Mouse (Mus musculus) effector memory CD4-positive, alpha-beta T cell, adult 5 months (primary cell): Measurements from ENCODE around the gene Hrh2. TPM values are rescaled to one million over a fixed set of nuclear protein-coding genes. Genes with fewer than 3 reads are reported as not detected.

Experiments
- polyA plus RNA-seq: library from polyadenylated mRNA; unstranded; fragments of 100-300 nt; shearing (Covaris generic); gene quantifications from one replicate; pipeline ENCODE4 v1.2.1, GENCODE M21; 2017

The Hrh2 gene
- 11.5 TPM for polyA plus RNA-seq

GRCm38 (mm10) chr13:54192021-54192481, at the start of gene Hrh2:
TSS of gene Hrh2 (plus strand) at chr13:54192129.

Other genes starting within 250 kb of the Hrh2 start
- gene Drd1, start 136.4 kb upstream of the Hrh2 start, polyA plus RNA-seq: not detected
- gene Sfxn1, start 120.3 kb upstream of the Hrh2 start, polyA plus RNA-seq: 33.4 TPM
- gene Cplx2, start 179.2 kb downstream of the Hrh2 start, polyA plus RNA-seq: not detected